Mouse (Mus musculus) liver, embryonic 14.5 days (tissue): Measurements from ENCODE around the gene Gm3383. TPM values are rescaled to one million over a fixed set of nuclear protein-coding genes. Genes with fewer than 3 reads are reported as not detected.
"Not testable (repeated sequence)": the region's sequence is repeated elsewhere in the genome, so short reads cannot be mapped to it uniquely, and the experiment has no call there.

Experiments
- ATAC-seq: fragments of 200-750 bp; cut with Nextera tagmentation; 2 replicates; pipeline ENCODE4 v1.8.0; 2017; ENCODE audit warnings: moderate number of reproducible peaks, mild to moderate bottlenecking, moderate library complexity; ENCODE audit not compliant: insufficient read depth
- DNase-seq, 3 experiments: peaks; one replicate each; pipeline ENCODE4 v3.0.0-alpha.2; 2012 to 2013; ENCODE audit warnings: low read depth in 3 of 3, low spot score in 3 of 3
- H3K27ac ChIP-seq: fragments of 300-500 bp; sonication (generic); 2 replicates; pipeline ENCODE4 v1.5.1; 2014; ENCODE audit warnings: moderate library complexity, mild to moderate bottlenecking, control low read depth, inconsistent platforms
- H3K27me3 ChIP-seq: fragments of 300-500 bp; sonication (generic); 2 replicates; pipeline ENCODE4 v1.6.1; 2014; ENCODE audit warnings: mild to moderate bottlenecking, low read length, moderate library complexity; ENCODE audit not compliant: control insufficient read depth, insufficient read depth
- H3K36me3 ChIP-seq: fragments of 300-500 bp; sonication (generic); replicated peaks from 2 replicates; pipeline ENCODE4 v1.6.1; 2014; ENCODE audit warnings: low read depth; ENCODE audit not compliant: control insufficient read depth, insufficient read depth
- H3K4me1 ChIP-seq, 2 experiments: fragments of 200-500 bp in 1 of 2; fragments of 300-500 bp in 1 of 2; sonication (generic) in 1 of 2; replicated peaks; 2 replicates each; pipeline ENCODE4 v1.6.1; 2012 to 2014; ENCODE audit warnings: antibody characterized with exemption in 1 of 2, inconsistent platforms in 1 of 2, low read length in 1 of 2; ENCODE audit not compliant: control insufficient read depth in 2 of 2, insufficient read depth in 2 of 2
- H3K4me2 ChIP-seq: fragments of 300-500 bp; sonication (generic); 2 replicates; pipeline ENCODE4 v1.6.1; 2014; ENCODE audit warnings: low read depth, mild to moderate bottlenecking, control low read depth, moderate library complexity
- H3K4me3 ChIP-seq, 2 experiments: fragments of 200-500 bp in 1 of 2; fragments of 300-500 bp in 1 of 2; sonication (generic) in 1 of 2; 2 replicates each; pipeline ENCODE4 v1.5.1; 2012 to 2014; ENCODE audit warnings: low read depth in 2 of 2, low read length in 2 of 2, mild to moderate bottlenecking in 2 of 2, control low read depth in 1 of 2, inconsistent platforms in 1 of 2, moderate library complexity in 1 of 2; ENCODE audit not compliant: insufficient read depth in 1 of 2
- H3K9ac ChIP-seq: fragments of 300-500 bp; sonication (generic); replicated peaks from 2 replicates; pipeline ENCODE4 v1.6.1; 2014; ENCODE audit warnings: mild to moderate bottlenecking, control low read depth, moderate library complexity
- H3K9me3 ChIP-seq: fragments of 300-500 bp; sonication (generic); 2 replicates; pipeline ENCODE4 v1.6.1; 2016; ENCODE audit warnings: low read length, mixed read lengths; ENCODE audit not compliant: control insufficient read depth
- WGBS: fragments of 180-500 bp; shearing (Covaris S2); extraction: QIAGEN DNeasy Blood & Tissue Kit; methylation state at CpG from one replicate; pipeline ENCODE4 v1.1.7; 2014; ENCODE audit not compliant: insufficient replicate concordance; 5-methylcytosine and 5-hydroxymethylcytosine counted together
- polyA plus RNA-seq, 2 experiments: library from polyadenylated mRNA; depleted of rRNA in 1 of 2; stranded (reverse) in 1 of 2; unstranded in 1 of 2; fragments of >200 nt; fragmentation: Nextera tagmentation in 1 of 2; extraction: Ambion mirVana in 1 of 2; gene quantifications; 2 replicates each; pipeline versions ENCODE4 v1.2.1 to v1.2.3; 2012 to 2014

Gm3383 gene
- polyA plus RNA-seq (2012; rRNA removed): 0.03 and 0.06 TPM in 2 replicates
- polyA plus RNA-seq (2014; fragmentation: Nextera tagmentation; extraction: Ambion mirVana): not detected in 2 replicates

- not testable (repeated sequence) for H3K27me3 ChIP-seq, ATAC-seq, H3K4me1 ChIP-seq, H3K4me2 ChIP-seq, H3K4me3 ChIP-seq, H3K27ac ChIP-seq, H3K9me3 ChIP-seq, DNase-seq, H3K36me3 ChIP-seq, H3K9ac ChIP-seq
- WGBS: no CpG with 5 or more reads among the region's 3 CpGs
These were observed at the start of gene Gm3383 for GRCm38 (mm10) chr14:5807882-5808281. Gene Gm3383 (minus strand): TSS chr14:5807982.

GRCm38 (mm10) chr14:5855911-5856310 lies 48.1 kb upstream of the Gm3383 start:
- not testable (repeated sequence) for H3K4me3 ChIP-seq, H3K9ac ChIP-seq, ATAC-seq, H3K36me3 ChIP-seq, H3K4me2 ChIP-seq, H3K4me1 ChIP-seq, H3K27me3 ChIP-seq, H3K27ac ChIP-seq, H3K9me3 ChIP-seq, DNase-seq
- 48% methylated on average over 3 of the region's 3 CpGs for WGBS

- H3K4me2 ChIP-seq, H3K27ac ChIP-seq, ATAC-seq, H3K4me1 ChIP-seq, H3K36me3 ChIP-seq, H3K27me3 ChIP-seq, DNase-seq, H3K9me3 ChIP-seq, H3K9ac ChIP-seq, H3K4me3 ChIP-seq: not testable (repeated sequence)
- WGBS: no CpG with 5 or more reads among the region's 3 CpGs
These were observed 22.4 kb upstream of the Gm3383 start, which contains the start of gene Gm3424 for GRCm38 (mm10) chr14:5830229-5830628. Gene Gm3424 (minus strand): TSS chr14:5830329.

GRCm38 (mm10) chr14:5812699-5813356 lies 5.0 kb upstream of the Gm3383 start:
- H3K9me3 ChIP-seq, DNase-seq, H3K36me3 ChIP-seq, H3K4me3 ChIP-seq, H3K27ac ChIP-seq, H3K4me2 ChIP-seq, H3K27me3 ChIP-seq, ATAC-seq, H3K9ac ChIP-seq, H3K4me1 ChIP-seq: not testable (repeated sequence)
- no CpG with 5 or more reads among the region's 47 CpGs for WGBS

- DNase-seq, H3K4me1 ChIP-seq, H3K9me3 ChIP-seq, ATAC-seq, H3K36me3 ChIP-seq, H3K9ac ChIP-seq, H3K27ac ChIP-seq, H3K4me2 ChIP-seq, H3K27me3 ChIP-seq, H3K4me3 ChIP-seq: not testable (repeated sequence)
- WGBS: no CpG with 5 or more reads among the region's 37 CpGs
These were observed 66.3 kb downstream of the Gm3383 start, which contains the start of gene Gm3373 for GRCm38 (mm10) chr14:5741477-5741876. Gene Gm3373 (minus strand): TSS chr14:5741577.

- not testable (repeated sequence) for H3K4me3 ChIP-seq, ATAC-seq, H3K4me2 ChIP-seq, H3K9me3 ChIP-seq, H3K4me1 ChIP-seq, H3K27ac ChIP-seq, H3K27me3 ChIP-seq, H3K36me3 ChIP-seq, DNase-seq, H3K9ac ChIP-seq
- no CpG with 5 or more reads among the region's 2 CpGs for WGBS
These were observed 120.4 kb downstream of the Gm3383 start, which contains the start of gene Gm9603 for GRCm38 (mm10) chr14:5687357-5687756. Gene Gm9603 (minus strand): TSS chr14:5687457.

- not testable (repeated sequence) for H3K4me3 ChIP-seq, H3K9me3 ChIP-seq, H3K4me2 ChIP-seq, ATAC-seq, H3K27me3 ChIP-seq, DNase-seq, H3K9ac ChIP-seq, H3K27ac ChIP-seq, H3K4me1 ChIP-seq, H3K36me3 ChIP-seq
- WGBS: no CpG with 5 or more reads among the region's 1 CpGs
These were observed 174.9 kb downstream of the Gm3383 start, which contains the start of gene Gm8265 for GRCm38 (mm10) chr14:5632928-5633327. Gene Gm8265 (minus strand): TSS chr14:5633028.
